Mouse (Mus musculus): ENCODE results near the gene Tmem116.

GRCm38 (mm10) chr5:121526961-121527360, 75.3 kb downstream of the Tmem116 start:
- TF ChIP-seq POLR2A (IDR thresholded peaks at IDR 0.05; ENCODE audit: low read depth, low read length): no peak
- TF ChIP-seq CTCF (IDR thresholded peaks at IDR 0.05; ENCODE audit: extremely low read depth, insufficient read length, insufficient replicate concordance, low read depth, low read length): no peak
